Mouse (Mus musculus) midbrain, embryonic 12.5 days (tissue): Measurements from ENCODE around the gene Gfi1. TPM values are rescaled to one million over a fixed set of nuclear protein-coding genes. Genes with fewer than 3 reads are reported as not detected.

ENCODE experiments used
- ATAC-seq: fragments of 200-750 bp; cut with Nextera tagmentation; 2 replicates; pipeline ENCODE4 v1.8.0; 2017; ENCODE audit warnings: low read depth, moderate TSS enrichment, moderate library complexity; ENCODE audit not compliant: low FRiP score
- H3K27ac ChIP-seq: fragments of 300-500 bp; sonication (generic); replicated peaks from 2 replicates; pipeline ENCODE4 v1.5.1; 2016; ENCODE audit warnings: mild to moderate bottlenecking
- H3K27me3 ChIP-seq: fragments of 300-500 bp; sonication (generic); 2 replicates; pipeline ENCODE4 v1.6.1; 2016; ENCODE audit warnings: mild to moderate bottlenecking
- H3K36me3 ChIP-seq: fragments of 300-500 bp; sonication (generic); 2 replicates; pipeline ENCODE4 v1.6.1; 2016
- H3K4me1 ChIP-seq: fragments of 300-500 bp; sonication (generic); 2 replicates; pipeline ENCODE4 v1.6.1; 2016
- H3K4me2 ChIP-seq: fragments of 300-500 bp; sonication (generic); replicated peaks from 2 replicates; pipeline ENCODE4 v1.6.1; 2016; ENCODE audit warnings: mild to moderate bottlenecking, moderate library complexity
- H3K4me3 ChIP-seq: fragments of 300-500 bp; sonication (generic); 2 replicates; pipeline ENCODE4 v1.5.1; 2016; ENCODE audit warnings: mild to moderate bottlenecking
- H3K9ac ChIP-seq: fragments of 300-500 bp; sonication (generic); replicated peaks from 2 replicates; pipeline ENCODE4 v1.6.1; 2016; ENCODE audit warnings: mild to moderate bottlenecking, moderate library complexity
- H3K9me3 ChIP-seq: fragments of 300-500 bp; sonication (generic); 2 replicates; pipeline ENCODE4 v1.6.1; 2016; ENCODE audit warnings: mild to moderate bottlenecking
- WGBS: fragments of 180-500 bp; shearing (Covaris S2); methylation state at CpG from one replicate; pipeline ENCODE4 v1.1.7; 2016; 5-methylcytosine and 5-hydroxymethylcytosine counted together
- polyA plus RNA-seq: library from polyadenylated mRNA; unstranded; fragments of >200 nt; fragmentation: Nextera tagmentation; extraction: Ambion mirVana; gene quantifications from 2 replicates; pipeline ENCODE4 v1.2.1, GENCODE M21; 2016

The Gfi1 gene
- polyA plus RNA-seq, 1 experiment from 2014 or later, result not detected

DNA sequence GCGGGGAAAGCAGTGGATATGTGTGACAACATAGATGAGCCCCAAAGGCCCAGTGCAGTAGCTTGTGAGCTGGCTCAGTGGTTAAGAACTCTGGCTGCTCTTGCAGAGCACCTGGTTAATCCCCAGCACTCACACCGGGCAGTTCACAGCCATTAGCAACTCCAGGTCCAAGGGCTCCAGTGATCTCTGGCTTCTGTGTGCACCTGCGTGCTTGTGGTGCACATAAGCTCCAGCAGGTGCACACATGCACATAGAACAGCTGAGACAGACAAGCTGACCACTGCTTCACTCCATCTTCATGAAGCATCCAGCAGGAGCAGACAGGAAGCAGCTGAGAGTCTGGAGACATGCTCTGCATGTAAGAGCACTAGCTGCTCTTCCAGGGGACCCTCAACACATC is 12.5 kb upstream of the Gfi1 start:
- H3K9ac ChIP-seq, result no peak overlapping the region
- H3K9me3 ChIP-seq, result no peaks in the 10 kb centered on the region
- WGBS, result 85% methylated on average over 3 of the region's 3 CpGs
- no peak overlapping the region for H3K27ac ChIP-seq
- no peaks in the 10 kb centered on the region for H3K4me1 ChIP-seq
- no peaks in the 10 kb centered on the region for H3K36me3 ChIP-seq
- no peak overlapping the region for H3K4me3 ChIP-seq
- H3K4me2 ChIP-seq, result no peak overlapping the region
- no peaks in the 10 kb centered on the region for H3K27me3 ChIP-seq
- no peak for ATAC-seq

DNA sequence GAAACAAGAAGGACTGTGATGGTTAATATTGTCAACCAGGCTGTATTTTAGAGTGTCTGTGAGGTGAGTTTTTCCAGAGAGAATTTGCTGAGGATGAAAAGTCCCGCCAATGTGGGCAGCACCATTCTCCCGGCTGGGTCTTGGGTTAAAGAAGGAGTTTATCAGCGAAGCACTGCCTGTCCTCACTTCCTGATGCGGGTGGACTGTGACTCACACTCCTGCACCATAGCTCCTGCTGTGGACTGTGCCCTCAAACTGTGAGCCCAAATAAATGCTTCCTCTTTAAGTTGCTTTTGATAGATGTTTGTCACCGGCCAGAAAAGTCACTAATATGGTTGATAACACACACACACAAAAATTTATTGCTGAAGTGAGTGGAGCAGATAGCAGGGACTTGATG is 10.3 kb upstream of the Gfi1 start:
- Histone ChIP-seq H3K4me2 (no peak overlapping the region), H3K36me3 (no peaks in the 10 kb centered on the region), H3K4me1 (no peaks in the 10 kb centered on the region), H3K27me3 (no peaks in the 10 kb centered on the region), H3K4me3 (no peak overlapping the region), H3K9me3 (no peaks in the 10 kb centered on the region), H3K27ac (no peak overlapping the region), H3K9ac (no peak overlapping the region)
- no peak for ATAC-seq
- 90% methylated on average over 5 of the region's 5 CpGs for WGBS

DNA sequence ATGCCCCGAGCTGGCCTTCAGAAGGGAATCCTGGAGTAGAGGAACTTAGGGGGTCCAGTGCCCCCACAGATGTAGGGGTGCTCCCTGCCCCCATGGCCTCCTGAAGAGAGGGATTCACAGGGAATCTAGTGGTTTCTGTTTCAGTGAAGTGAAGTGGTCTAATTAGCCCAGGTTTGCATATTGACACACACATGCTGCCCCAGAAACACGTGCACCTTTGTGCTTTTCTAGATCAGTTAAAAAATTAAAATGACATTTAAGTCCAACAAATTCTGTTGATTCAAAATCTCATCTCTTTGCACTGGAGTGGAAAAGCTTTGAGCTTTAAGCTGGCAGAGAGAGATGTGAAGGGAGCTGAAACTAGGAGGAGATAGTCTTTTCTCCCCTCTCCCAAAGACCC is 6.0 kb upstream of the Gfi1 start:
- H3K27ac ChIP-seq, result no peak overlapping the region
- no peaks in the 10 kb centered on the region for H3K9me3 ChIP-seq
- H3K9ac ChIP-seq, result no peak overlapping the region
- no peak for ATAC-seq
- H3K4me3 ChIP-seq, result no peak overlapping the region
- 25% methylated on average over 2 of the region's 2 CpGs for WGBS
- H3K4me1 ChIP-seq, result no peaks in the 10 kb centered on the region; the same call in 1 of the 2 replicates
- H3K36me3 ChIP-seq, result no peaks in the 10 kb centered on the region
- H3K4me2 ChIP-seq, result no peak overlapping the region
- H3K27me3 ChIP-seq, result peaks cover 32% of the 10 kb centered on the region

DNA sequence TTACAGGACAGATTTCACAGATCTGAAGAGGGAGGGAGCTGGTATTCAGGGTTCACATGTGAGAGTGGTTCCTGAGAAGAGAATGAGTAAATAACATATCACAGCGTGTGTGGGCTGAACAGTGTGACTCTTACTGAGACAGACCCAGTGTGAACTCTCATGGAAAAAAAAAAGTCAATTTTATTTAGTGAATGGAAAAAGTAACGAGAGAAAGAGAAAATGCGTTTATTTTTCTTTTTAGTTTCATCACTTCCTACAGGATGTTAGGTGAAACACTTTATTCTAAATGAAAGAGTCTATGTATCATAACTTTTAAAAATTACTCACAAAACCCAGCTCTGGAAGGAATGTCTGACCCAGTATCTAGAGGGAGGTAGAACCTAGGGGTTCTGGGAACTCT is 5.6 kb upstream of the Gfi1 start:
- Histone ChIP-seq H3K27ac (no peak overlapping the region), H3K4me2 (no peak overlapping the region), H3K9ac (no peak overlapping the region), H3K27me3 (peaks cover 37% of the 10 kb centered on the region), H3K4me1 (peaks cover 4% of the 10 kb centered on the region), H3K9me3 (no peaks in the 10 kb centered on the region), H3K4me3 (no peak overlapping the region), H3K36me3 (no peaks in the 10 kb centered on the region)
- no peak for ATAC-seq
- 60% methylated on average over 3 of the region's 3 CpGs for WGBS

DNA sequence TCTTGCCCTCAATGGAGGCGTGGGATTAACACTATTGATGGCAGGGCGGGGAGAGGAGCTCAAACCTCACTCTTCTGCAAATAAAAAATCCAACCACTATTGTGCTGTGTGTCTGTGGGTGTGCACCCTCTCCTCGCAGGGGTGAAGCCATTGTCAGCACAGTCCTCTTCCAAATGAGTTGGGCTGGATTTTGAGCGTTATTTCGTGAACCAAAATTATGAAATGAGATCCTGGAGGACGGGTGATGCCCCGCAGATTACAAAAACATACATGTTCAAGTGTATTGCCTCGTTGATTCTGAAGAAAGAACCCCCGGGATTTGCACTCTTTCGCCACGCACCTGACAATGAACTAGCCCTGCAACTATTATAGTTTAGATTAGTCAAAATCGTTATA is 1.2 kb upstream of the Gfi1 start:
- Histone ChIP-seq H3K4me1 (peaks cover 38% of the 10 kb centered on the region), H3K27me3 (peaks cover 81% of the 10 kb centered on the region), H3K9me3 (no peaks in the 10 kb centered on the region), H3K4me2 (peak overlapping the region; percentile 51), H3K9ac (no peak overlapping the region), H3K27ac (no peak overlapping the region), H3K36me3 (no peaks in the 10 kb centered on the region), H3K4me3 (peak overlapping the region; percentile 31; the same call in 1 of the 2 replicates)
- no peak for ATAC-seq
- WGBS, result 14% methylated on average over 12 of the region's 12 CpGs

DNA sequence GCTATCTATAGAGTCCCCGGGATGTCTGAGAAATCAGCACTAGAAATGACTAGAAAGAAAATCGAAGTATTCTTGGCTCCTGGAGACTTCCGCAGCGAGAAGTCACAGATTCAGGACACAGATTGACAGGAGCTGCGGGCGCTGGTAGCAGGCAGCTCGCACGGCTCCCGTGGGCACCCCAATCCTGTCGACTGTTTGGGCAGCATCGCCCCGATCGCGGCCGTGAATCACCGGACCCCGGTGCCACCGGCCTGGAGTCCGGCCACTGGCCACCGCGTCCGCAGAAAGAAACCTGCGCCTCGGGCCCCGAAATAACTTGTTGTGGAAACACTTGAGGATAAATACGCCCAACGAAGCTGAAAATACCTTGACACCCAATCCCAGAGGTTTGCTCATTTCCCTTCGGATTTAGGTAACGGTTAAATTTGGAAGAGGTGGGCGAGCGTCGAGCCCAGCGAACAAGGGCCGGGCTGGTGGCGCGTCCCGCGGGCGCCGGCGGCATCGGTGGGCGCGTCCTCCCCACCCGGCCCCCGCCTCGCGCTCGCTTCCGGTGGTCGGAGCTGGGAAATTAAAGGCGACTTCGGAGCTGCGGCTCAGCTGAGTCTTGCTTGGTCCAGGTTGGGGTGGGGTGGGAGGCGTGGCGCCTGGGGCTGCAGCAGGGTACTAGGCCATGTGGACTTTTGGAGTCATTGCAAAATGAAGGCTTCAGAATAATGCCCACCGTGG is 608 bp upstream of the Gfi1 start:
- Histone ChIP-seq H3K4me3 (peak overlapping the region; percentile 31), H3K27me3 (peaks cover 86% of the 10 kb centered on the region), H3K4me2 (peak overlapping the region; percentile 51), H3K4me1 (peaks cover 41% of the 10 kb centered on the region), H3K36me3 (no peaks in the 10 kb centered on the region), H3K9ac (no peak overlapping the region), H3K9me3 (no peaks in the 10 kb centered on the region), H3K27ac (no peak overlapping the region)
- under 1% methylated on average over 57 of the region's 57 CpGs for WGBS
- no peak for ATAC-seq

DNA sequence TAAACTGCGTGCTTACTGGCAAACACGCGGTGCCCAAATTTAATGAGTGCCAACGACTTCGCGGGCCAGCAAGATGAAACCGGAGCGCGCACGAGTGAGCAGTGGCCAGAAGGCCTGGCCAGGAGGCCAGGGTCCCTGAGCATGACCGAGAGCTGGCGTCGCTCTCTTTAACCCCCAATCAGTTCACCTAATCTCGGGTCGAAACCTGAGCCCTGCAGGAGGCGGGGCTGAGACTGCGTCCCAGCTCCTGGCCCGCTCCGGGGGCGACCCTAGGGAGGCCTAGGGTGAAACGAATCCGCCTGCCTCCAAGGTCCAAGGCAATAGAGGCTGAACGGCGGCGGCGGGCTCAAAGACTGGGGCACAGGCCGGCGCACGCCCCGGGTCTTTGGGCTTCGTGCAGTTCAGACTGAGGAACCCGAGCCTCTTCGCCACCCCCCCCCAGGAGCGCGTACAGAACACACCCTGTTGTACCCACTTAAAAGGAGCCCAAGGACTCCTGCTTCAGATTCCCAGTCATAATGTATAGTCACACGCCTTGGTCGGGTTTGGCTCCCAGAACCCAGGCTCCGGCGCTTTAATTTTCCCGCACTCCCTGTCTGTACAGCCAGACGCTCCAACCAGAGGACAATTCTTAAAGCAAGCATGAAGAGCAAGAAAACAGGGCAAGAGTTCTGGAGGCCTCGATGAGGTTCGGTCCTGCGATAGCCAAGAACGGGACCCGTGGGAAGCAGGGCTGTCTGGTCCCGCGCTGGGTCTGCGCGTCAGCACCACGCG is 988 bp downstream of the Gfi1 start:
- peak overlapping the region; percentile 21 for H3K4me3 ChIP-seq
- H3K9ac ChIP-seq, result no peak overlapping the region
- peaks cover 91% of the 10 kb centered on the region for H3K27me3 ChIP-seq
- no peak for ATAC-seq
- no peaks in the 10 kb centered on the region for H3K36me3 ChIP-seq
- H3K27ac ChIP-seq, result no peak overlapping the region
- peak overlapping the region; percentile 31 for H3K4me2 ChIP-seq
- peaks cover 45% of the 10 kb centered on the region for H3K4me1 ChIP-seq
- under 1% methylated on average over 52 of the region's 52 CpGs for WGBS
- no peaks in the 10 kb centered on the region for H3K9me3 ChIP-seq

DNA sequence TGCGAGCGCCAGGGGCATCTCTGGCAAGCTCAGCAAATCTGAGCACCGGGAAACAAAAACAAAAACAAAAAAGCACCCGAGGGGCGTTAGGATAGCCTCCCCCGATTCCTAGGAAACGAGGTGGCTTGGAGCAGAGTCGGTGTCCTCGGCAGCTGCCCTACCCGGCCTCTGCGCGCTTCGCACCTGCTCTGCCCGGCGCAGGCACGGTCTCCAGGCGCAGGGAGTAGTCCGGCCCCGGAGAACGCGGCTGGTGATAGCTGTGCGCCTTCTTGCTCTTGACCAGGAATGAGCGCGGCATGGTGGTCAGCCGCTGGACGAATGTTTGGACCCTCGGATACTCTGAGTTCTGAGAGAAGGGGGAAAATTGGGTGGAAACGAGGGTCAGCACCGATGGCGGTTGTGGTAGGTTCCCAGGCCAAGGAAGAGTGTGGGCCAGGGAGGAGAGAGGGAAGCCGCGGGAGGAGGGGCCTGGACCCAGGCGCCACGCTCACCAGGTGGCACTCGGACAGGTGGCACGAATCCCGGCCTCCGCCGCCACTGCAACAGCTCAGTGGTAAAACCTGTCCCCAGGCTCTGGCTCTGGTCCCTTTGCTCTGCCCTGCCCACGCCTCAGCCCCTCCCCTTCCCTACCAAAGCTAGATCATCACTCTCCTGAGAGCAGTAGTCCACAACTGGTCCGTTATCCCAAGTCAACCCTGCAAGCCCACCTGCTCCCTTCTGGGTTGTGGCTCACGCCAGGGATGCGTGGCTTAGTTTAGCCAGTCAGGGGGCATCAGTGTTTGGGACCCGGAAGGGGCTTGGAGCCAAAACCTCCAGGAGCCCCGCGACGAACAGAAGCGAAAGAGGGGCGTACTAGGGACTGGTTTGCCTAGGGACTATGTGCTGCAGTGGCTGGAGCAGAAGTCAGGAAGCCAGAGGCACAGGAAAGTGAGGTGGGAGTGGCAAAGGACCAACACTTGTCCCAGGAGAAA is 2.0 kb downstream of the Gfi1 start:
- 1% methylated on average over 49 of the region's 49 CpGs for WGBS
- ATAC-seq, result no peak
- Histone ChIP-seq H3K4me2 (peak overlapping the region; percentile 32), H3K4me1 (peaks cover 45% of the 10 kb centered on the region), H3K4me3 (peak overlapping the region; percentile 13; the same call in 1 of the 2 replicates), H3K27ac (no peak overlapping the region), H3K36me3 (no peaks in the 10 kb centered on the region), H3K27me3 (peaks cover 99% of the 10 kb centered on the region), H3K9ac (no peak overlapping the region), H3K9me3 (no peaks in the 10 kb centered on the region)

DNA sequence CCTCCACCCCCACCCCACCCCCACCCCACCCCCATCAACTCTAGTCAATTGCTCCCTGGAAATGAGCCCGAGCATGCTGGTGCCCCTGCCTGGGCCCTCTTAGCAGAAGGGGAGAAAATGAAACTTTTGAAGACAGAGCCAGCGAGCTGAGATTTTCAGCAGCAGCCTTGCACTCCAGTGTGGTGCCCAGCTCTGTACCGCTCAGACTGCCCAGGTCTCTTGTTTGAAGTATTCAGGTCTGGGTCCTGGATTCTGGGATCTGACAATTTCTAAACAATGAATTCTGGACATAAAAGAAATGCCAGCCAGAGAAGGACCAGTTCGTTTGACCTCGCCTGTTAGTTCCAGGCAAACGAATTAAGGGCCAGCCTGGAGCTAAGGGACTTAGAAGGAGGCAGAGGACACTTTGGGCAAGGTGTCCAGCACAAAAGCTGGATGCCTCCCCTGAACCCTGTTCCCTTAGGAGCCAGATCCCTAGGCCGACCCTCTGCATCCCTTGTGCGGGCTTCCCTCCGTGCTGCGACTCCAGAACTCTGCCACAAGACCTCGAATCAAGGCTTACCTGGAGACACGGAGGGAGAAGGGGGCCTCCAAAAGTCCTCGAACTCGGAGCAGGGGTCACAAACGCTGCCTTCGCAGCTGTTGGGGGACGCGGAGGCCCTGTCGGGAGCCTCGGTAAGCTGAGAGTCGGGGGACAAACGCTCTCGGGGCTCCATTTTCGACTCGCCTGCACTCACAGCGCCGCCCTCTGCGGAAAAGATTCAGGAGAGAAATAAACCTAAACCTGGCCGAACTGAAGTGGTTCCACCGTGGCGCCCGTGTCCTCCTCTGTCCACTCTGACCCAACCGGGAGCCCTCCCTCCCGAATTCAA is 2.9 kb downstream of the Gfi1 start:
- no peaks in the 10 kb centered on the region for H3K36me3 ChIP-seq
- H3K4me3 ChIP-seq, result peak overlapping the region; percentile 13
- peaks cover 45% of the 10 kb centered on the region for H3K4me1 ChIP-seq
- WGBS, result 1% methylated on average over 34 of the region's 34 CpGs
- H3K27ac ChIP-seq, result no peak overlapping the region
- no peak for ATAC-seq
- H3K27me3 ChIP-seq, result peaks cover 96% of the 10 kb centered on the region
- H3K9ac ChIP-seq, result no peak overlapping the region
- H3K4me2 ChIP-seq, result peak overlapping the region; percentile 32
- H3K9me3 ChIP-seq, result no peaks in the 10 kb centered on the region

DNA sequence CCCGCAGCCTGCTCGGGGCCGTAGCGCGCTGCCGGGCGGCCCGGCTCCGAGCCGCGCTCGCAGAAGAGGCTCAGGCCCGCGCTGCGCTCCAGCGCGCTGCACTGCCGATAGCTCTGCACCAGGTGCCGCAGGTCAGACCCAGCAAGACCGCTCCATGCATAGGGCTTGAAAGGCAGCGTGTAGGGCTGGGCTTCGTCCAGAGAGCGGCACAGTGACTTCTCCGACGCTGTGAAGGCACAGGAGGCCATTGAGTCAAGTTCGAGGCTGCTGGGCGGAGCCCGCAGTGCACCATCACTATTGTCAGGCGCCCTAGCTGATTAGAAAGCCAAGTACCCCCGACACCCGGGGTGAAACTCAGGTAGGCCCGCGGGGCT is 4.2 kb downstream of the Gfi1 start:
- Histone ChIP-seq H3K9me3 (no peaks in the 10 kb centered on the region), H3K4me3 (peak overlapping the region; percentile 32), H3K36me3 (no peaks in the 10 kb centered on the region), H3K4me2 (peak overlapping the region; percentile 51), H3K4me1 (peaks cover 43% of the 10 kb centered on the region), H3K27me3 (peaks cover 97% of the 10 kb centered on the region), H3K27ac (no peak overlapping the region), H3K9ac (no peak overlapping the region)
- WGBS, result under 1% methylated on average over 33 of the region's 33 CpGs
- peak; percentile 59; the same call in 1 of the 2 replicates for ATAC-seq
